Mouse (Mus musculus): ENCODE data around the gene Skap1. TPM values are rescaled to one million over a fixed set of nuclear protein-coding genes. Genes with fewer than 3 reads are reported as not detected.

Skap1 gene
- total and polyA plus RNA-seq, 3 experiments = not detected

DNA sequence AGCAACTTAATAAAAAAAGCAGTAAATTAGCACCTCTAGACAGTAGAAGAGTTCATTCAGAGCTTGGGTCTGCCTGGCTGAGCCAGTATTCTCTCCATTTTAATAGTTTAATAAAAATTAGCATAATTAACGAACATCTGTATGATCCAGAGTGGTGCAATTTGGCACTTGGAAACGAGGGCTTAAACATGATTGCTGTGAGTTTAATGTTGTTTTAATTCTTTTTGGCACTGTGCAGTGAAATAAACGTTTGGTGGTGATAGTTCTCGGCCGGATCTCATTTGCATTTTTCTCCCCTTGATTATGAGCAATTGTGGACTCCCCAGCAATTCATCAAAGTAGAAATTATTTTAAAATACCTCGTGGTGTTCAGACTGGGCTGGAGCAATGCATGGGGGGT, 282.3 kb downstream of the Skap1 start:
- no peaks in the 10 kb centered on the region for H3K79me2 ChIP-seq (ENCODE audit: control insufficient read depth, insufficient read depth, low read length, poor library complexity)
- no peaks in the 10 kb centered on the region for H3K9me3 ChIP-seq (replicated peaks; ENCODE audit: insufficient read depth, low read length)
- DNase-seq (ENCODE audit: low read depth, low spot score) = no peak
- H3K4me3 ChIP-seq (ENCODE audit: control insufficient read depth in 1 of 2, insufficient read depth in 1 of 2, low read depth in 2 of 2, low read length in 2 of 2) = no peak overlapping the region
- no peak overlapping the region for H3K27ac ChIP-seq (ENCODE audit: control insufficient read depth, low read depth, low read length)
- H3K36me3 ChIP-seq (ENCODE audit: control insufficient read depth in 1 of 2, insufficient read depth in 2 of 2, low read length in 2 of 2) = no peaks in the 10 kb centered on the region; a peak in 1 of 4 replicates
- TF ChIP-seq USF2 (IDR thresholded peaks at IDR 0.05; ENCODE audit: borderline replicate concordance in 1 of 2, insufficient read depth in 1 of 2, low read depth in 1 of 2, low read length in 2 of 2) = no peak
- no peak for TF ChIP-seq MAX (IDR thresholded peaks at IDR 0.05; ENCODE audit: low read length)
- TF ChIP-seq POLR2AphosphoS2 (IDR thresholded peaks at IDR 0.05; ENCODE audit: low read length) = no peak
- no peak for TF ChIP-seq USF1 (IDR thresholded peaks at IDR 0.05; ENCODE audit: low read depth, low read length)
- no peak for TF ChIP-seq KAT2A (conservative IDR thresholded peaks at IDR 0.05; ENCODE audit: low read depth, low read length)
- no peak for TF ChIP-seq TCF12 (IDR thresholded peaks at IDR 0.05; ENCODE audit: low read depth, low read length)
- no peak for TF ChIP-seq MYC (IDR thresholded peaks at IDR 0.05; ENCODE audit: low read depth, low read length)
- TF ChIP-seq TBP (IDR thresholded peaks at IDR 0.05; ENCODE audit: low read depth, low read length) = no peak
- TF ChIP-seq CHD2 (IDR thresholded peaks at IDR 0.05; ENCODE audit: low read length) = no peak
- no peak for TF ChIP-seq NELFE (IDR thresholded peaks at IDR 0.05; ENCODE audit: low read depth, low read length)
- no peak for TF ChIP-seq HCFC1 (IDR thresholded peaks at IDR 0.05; ENCODE audit: low read depth, low read length)
- TF ChIP-seq MXI1 (IDR thresholded peaks at IDR 0.05; ENCODE audit: low read depth, low read length) = no peak
- no peak for TF ChIP-seq ZKSCAN1 (IDR thresholded peaks at IDR 0.05; ENCODE audit: low read depth, low read length)
- no peak for TF ChIP-seq SMC3 (IDR thresholded peaks at IDR 0.05; ENCODE audit: low read depth, low read length)
- H3K27me3 ChIP-seq (ENCODE audit: control insufficient read depth in 1 of 2, insufficient read depth in 2 of 2, low read length in 2 of 2) = peaks cover 28 to 59% of the 10 kb centered on the region in 2 experiments
- H3K4me1 ChIP-seq (ENCODE audit: control insufficient read depth in 1 of 2, insufficient read depth in 2 of 2, low read length in 2 of 2) = no peaks in the 10 kb centered on the region
- H3K9ac ChIP-seq (ENCODE audit: control insufficient read depth, low read depth, low read length, poor library complexity, severe bottlenecking) = no peak overlapping the region

DNA sequence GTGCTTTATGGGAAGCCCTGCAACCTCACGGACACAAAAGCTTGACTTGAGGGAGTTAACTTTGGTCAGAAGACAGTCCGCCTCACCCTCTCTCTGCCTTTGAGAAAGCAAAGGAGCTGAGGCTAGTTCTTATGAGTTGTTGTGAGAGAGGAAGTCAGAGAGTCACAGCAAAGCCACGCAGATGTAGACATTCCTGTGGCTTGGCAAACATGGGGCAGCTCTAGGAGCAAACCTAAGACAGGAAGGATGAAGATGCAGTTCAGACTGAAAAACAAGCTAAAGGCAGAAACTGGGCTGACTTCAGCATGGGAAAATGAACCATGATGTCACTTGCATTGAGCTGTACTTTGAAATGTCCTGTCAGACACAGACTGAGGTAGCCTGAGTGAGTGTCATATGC, 283.2 kb downstream of the Skap1 start:
- Histone ChIP-seq H3K79me2 (ENCODE audit: control insufficient read depth, insufficient read depth, low read length, poor library complexity) (no peaks in the 10 kb centered on the region), H3K9me3 (replicated peaks; ENCODE audit: insufficient read depth, low read length) (no peaks in the 10 kb centered on the region), H3K4me3 (ENCODE audit: control insufficient read depth in 1 of 2, insufficient read depth in 1 of 2, low read depth in 2 of 2, low read length in 2 of 2) (no peak overlapping the region), H3K27me3 (ENCODE audit: control insufficient read depth in 1 of 2, insufficient read depth in 2 of 2, low read length in 2 of 2) (peaks cover 24 to 57% of the 10 kb centered on the region in 2 experiments), H3K4me1 (ENCODE audit: control insufficient read depth in 1 of 2, insufficient read depth in 2 of 2, low read length in 2 of 2) (no peaks in the 10 kb centered on the region), H3K36me3 (ENCODE audit: control insufficient read depth in 1 of 2, insufficient read depth in 2 of 2, low read length in 2 of 2) (no peaks in the 10 kb centered on the region), H3K9ac (ENCODE audit: control insufficient read depth, low read depth, low read length, poor library complexity, severe bottlenecking) (no peak overlapping the region), H3K27ac (ENCODE audit: control insufficient read depth, low read depth, low read length) (no peak overlapping the region)
- no peak for TF ChIP-seq ELF1 (IDR thresholded peaks at IDR 0.05; ENCODE audit: low read depth, low read length)
- no peak for TF ChIP-seq USF1 (IDR thresholded peaks at IDR 0.05; ENCODE audit: low read depth, low read length)
- TF ChIP-seq NELFE (IDR thresholded peaks at IDR 0.05; ENCODE audit: low read depth, low read length) = no peak
- TF ChIP-seq POLR2AphosphoS5 (IDR thresholded peaks at IDR 0.05; ENCODE audit: borderline replicate concordance, low read depth, low read length) = no peak
- TF ChIP-seq ZC3H11A (IDR thresholded peaks at IDR 0.05; ENCODE audit: low read depth, low read length) = no peak
- TF ChIP-seq E2F4 (IDR thresholded peaks at IDR 0.05; ENCODE audit: borderline replicate concordance, low read depth, low read length) = no peak
- TF ChIP-seq BHLHE40 (IDR thresholded peaks at IDR 0.05; ENCODE audit: borderline replicate concordance, low read depth, low read length) = no peak
- DNase-seq (ENCODE audit: low read depth, low spot score) = no peak
